Mouse (Mus musculus): ENCODE measurements around the gene 2210017I01Rik. TPM values are rescaled to one million over a fixed set of nuclear protein-coding genes. Genes with fewer than 3 reads are reported as not detected.

The 2210017I01Rik gene
- polyA plus RNA-seq, 1 experiment, result not detected

GRCm38 (mm10) chr3:92573449-92574041 is 33.7 kb downstream of the 2210017I01Rik start, which contains the start of gene Ivl:
TSS of gene Ivl (minus strand) at chr3:92573735.
- TF ChIP-seq CTCF (IDR thresholded peaks at IDR 0.05; ENCODE audit: insufficient read depth, low read depth, low read length) (no peak), POLR2A (IDR thresholded peaks at IDR 0.05; ENCODE audit: insufficient read depth, low read depth, low read length) (no peak)
- no peak within 1 kb of the TSS for H3K4me3 ChIP-seq (ENCODE audit: insufficient read depth, low read depth, low read length)
- no peaks in the 10 kb centered on the region for H3K4me1 ChIP-seq (ENCODE audit: control insufficient read depth, insufficient read depth, low read length)
- H3K27ac ChIP-seq (ENCODE audit: insufficient read depth, low read depth, low read length), result no peak within 1 kb of the TSS
- 96% methylated on average over 1 of the region's 1 CpGs for WGBS

GRCm38 (mm10) chr3:92572514-92573155 is 34.7 kb downstream of the 2210017I01Rik start:
- no peak for TF ChIP-seq POLR2A (IDR thresholded peaks at IDR 0.05; ENCODE audit: insufficient read depth, low read depth, low read length)
- Histone ChIP-seq H3K4me3 (ENCODE audit: insufficient read depth, low read depth, low read length) (no peak overlapping the region), H3K27ac (ENCODE audit: insufficient read depth, low read depth, low read length) (no peak overlapping the region), H3K4me1 (ENCODE audit: control insufficient read depth, insufficient read depth, low read length) (no peaks in the 10 kb centered on the region)
- WGBS, result 59% methylated on average over 2 of the region's 2 CpGs

- Histone ChIP-seq H3K27ac (ENCODE audit: insufficient read depth, low read depth, low read length) (no peak overlapping the region), H3K4me1 (ENCODE audit: control insufficient read depth, insufficient read depth, low read length) (no peaks in the 10 kb centered on the region), H3K4me3 (ENCODE audit: insufficient read depth, low read depth, low read length) (no peak overlapping the region)
- WGBS, result 96% methylated on average over 2 of the region's 2 CpGs
- no peak for TF ChIP-seq POLR2A (IDR thresholded peaks at IDR 0.05; ENCODE audit: insufficient read depth, low read depth, low read length)
Measured at GRCm38 (mm10) chr3:92568752-92569151, 38.5 kb downstream of the 2210017I01Rik start.

- no peaks in the 10 kb centered on the region for H3K4me1 ChIP-seq (ENCODE audit: control insufficient read depth, insufficient read depth, low read length)
- TF ChIP-seq CTCF (IDR thresholded peaks at IDR 0.05; ENCODE audit: insufficient read depth, low read depth, low read length) (no peak), POLR2A (IDR thresholded peaks at IDR 0.05; ENCODE audit: insufficient read depth, low read depth, low read length) (no peak)
- H3K27ac ChIP-seq (ENCODE audit: insufficient read depth, low read depth, low read length), result no peak overlapping the region
- no peak overlapping the region for H3K4me3 ChIP-seq (ENCODE audit: insufficient read depth, low read depth, low read length)
Measured at GRCm38 (mm10) chr3:92565418-92565817, 41.9 kb downstream of the 2210017I01Rik start.

Other genes starting within 250 kb of the 2210017I01Rik start
- gene Sprr2f, start 242.3 kb downstream of the 2210017I01Rik start, polyA plus RNA-seq (2012; ENCODE audit: insufficient read depth, insufficient read length, low replicate concordance, missing spikeins), result not detected in 2 replicates
- not detected in 2 replicates for gene Sprr2h, start 221.8 kb downstream of the 2210017I01Rik start, polyA plus RNA-seq (2012; ENCODE audit: insufficient read depth, insufficient read length, low replicate concordance, missing spikeins)
- not detected in 2 replicates for gene Sprr2i, start 199.5 kb downstream of the 2210017I01Rik start, polyA plus RNA-seq (2012; ENCODE audit: insufficient read depth, insufficient read length, low replicate concordance, missing spikeins)
- gene Sprr2j-ps, start 189.4 kb downstream of the 2210017I01Rik start, polyA plus RNA-seq (2012; ENCODE audit: insufficient read depth, insufficient read length, low replicate concordance, missing spikeins), result not detected in 2 replicates
- not detected in 2 replicates for gene Gm9774, start 178.1 kb downstream of the 2210017I01Rik start, polyA plus RNA-seq (2012; ENCODE audit: insufficient read depth, insufficient read length, low replicate concordance, missing spikeins)
- gene Sprr2k, start 174.9 kb downstream of the 2210017I01Rik start, polyA plus RNA-seq (2012; ENCODE audit: insufficient read depth, insufficient read length, low replicate concordance, missing spikeins), result not detected in 2 replicates
- not detected in 2 replicates for gene Sprr1b, start 168.7 kb downstream of the 2210017I01Rik start, polyA plus RNA-seq (2012; ENCODE audit: insufficient read depth, insufficient read length, low replicate concordance, missing spikeins)
- gene Sprr3, start 148.8 kb downstream of the 2210017I01Rik start, polyA plus RNA-seq (2012; ENCODE audit: insufficient read depth, insufficient read length, low replicate concordance, missing spikeins), result not detected in 2 replicates
- not detected in 2 replicates for gene Sprr1a, start 121.6 kb downstream of the 2210017I01Rik start, polyA plus RNA-seq (2012; ENCODE audit: insufficient read depth, insufficient read length, low replicate concordance, missing spikeins)
- gene Sprr4, start 107.0 kb downstream of the 2210017I01Rik start, polyA plus RNA-seq (2012; ENCODE audit: insufficient read depth, insufficient read length, low replicate concordance, missing spikeins), result not detected in 2 replicates
- not detected in 2 replicates for gene 2310046K23Rik, start 73.0 kb downstream of the 2210017I01Rik start, polyA plus RNA-seq (2012; ENCODE audit: insufficient read depth, insufficient read length, low replicate concordance, missing spikeins)
- gene Ivl, start 33.8 kb downstream of the 2210017I01Rik start, polyA plus RNA-seq (2012; ENCODE audit: insufficient read depth, insufficient read length, low replicate concordance, missing spikeins), result not detected in 2 replicates
- gene Smcp, start 18.5 kb downstream of the 2210017I01Rik start, polyA plus RNA-seq (2012; ENCODE audit: insufficient read depth, insufficient read length, low replicate concordance, missing spikeins), result not detected in 2 replicates
- not detected in 2 replicates for gene Lce6a, start 14.2 kb upstream of the 2210017I01Rik start, polyA plus RNA-seq (2012; ENCODE audit: insufficient read depth, insufficient read length, low replicate concordance, missing spikeins)
- gene Lce1a1, start 40.8 kb upstream of the 2210017I01Rik start, polyA plus RNA-seq (2012; ENCODE audit: insufficient read depth, insufficient read length, low replicate concordance, missing spikeins), result not detected in 2 replicates
- not detected in 2 replicates for gene Lce1b, start 49.4 kb upstream of the 2210017I01Rik start, polyA plus RNA-seq (2012; ENCODE audit: insufficient read depth, insufficient read length, low replicate concordance, missing spikeins)
- gene Lce1a2, start 62.8 kb upstream of the 2210017I01Rik start, polyA plus RNA-seq (2012; ENCODE audit: insufficient read depth, insufficient read length, low replicate concordance, missing spikeins), result not detected in 2 replicates
- not detected in 2 replicates for gene Lce1c, start 71.8 kb upstream of the 2210017I01Rik start, polyA plus RNA-seq (2012; ENCODE audit: insufficient read depth, insufficient read length, low replicate concordance, missing spikeins)
- not detected in 2 replicates for gene Lce1d, start 79.7 kb upstream of the 2210017I01Rik start, polyA plus RNA-seq (2012; ENCODE audit: insufficient read depth, insufficient read length, low replicate concordance, missing spikeins)
- not detected in 2 replicates for gene Lce1e, start 101.6 kb upstream of the 2210017I01Rik start, polyA plus RNA-seq (2012; ENCODE audit: insufficient read depth, insufficient read length, low replicate concordance, missing spikeins)
- gene Lce1f, start 112.9 kb upstream of the 2210017I01Rik start, polyA plus RNA-seq (2012; ENCODE audit: insufficient read depth, insufficient read length, low replicate concordance, missing spikeins), result not detected in 2 replicates
- gene Gm38119, start 131.6 kb upstream of the 2210017I01Rik start, polyA plus RNA-seq (2012; ENCODE audit: insufficient read depth, insufficient read length, low replicate concordance, missing spikeins), result not detected in 2 replicates
- not detected in 2 replicates for gene Lce1g, start 144.8 kb upstream of the 2210017I01Rik start, polyA plus RNA-seq (2012; ENCODE audit: insufficient read depth, insufficient read length, low replicate concordance, missing spikeins)
- gene Lce1h, start 157.6 kb upstream of the 2210017I01Rik start, polyA plus RNA-seq (2012; ENCODE audit: insufficient read depth, insufficient read length, low replicate concordance, missing spikeins), result not detected in 2 replicates
- gene Lce1i, start 171.4 kb upstream of the 2210017I01Rik start, polyA plus RNA-seq (2012; ENCODE audit: insufficient read depth, insufficient read length, low replicate concordance, missing spikeins), result not detected in 2 replicates
- not detected in 2 replicates for gene Lce1j, start 183.0 kb upstream of the 2210017I01Rik start, polyA plus RNA-seq (2012; ENCODE audit: insufficient read depth, insufficient read length, low replicate concordance, missing spikeins)
- gene Lce1k, start 200.4 kb upstream of the 2210017I01Rik start, polyA plus RNA-seq (2012; ENCODE audit: insufficient read depth, insufficient read length, low replicate concordance, missing spikeins), result not detected in 2 replicates
- gene Kprp, start 219.8 kb upstream of the 2210017I01Rik start, polyA plus RNA-seq (2012; ENCODE audit: insufficient read depth, insufficient read length, low replicate concordance, missing spikeins), result not detected in 2 replicates
- not detected in 2 replicates for gene Lce1l, start 243.8 kb upstream of the 2210017I01Rik start, polyA plus RNA-seq (2012; ENCODE audit: insufficient read depth, insufficient read length, low replicate concordance, missing spikeins)

All from olfactory bulb, adult 2 months (tissue).